Mouse (Mus musculus) 3T3-L1 (cell line): ENCODE results near the gene Tekt3.
A peak's percentile ranks its signal among the peaks of the same experiment; 100 is the strongest.

Experiments used
- DNase-seq: peaks from one replicate; pipeline ENCODE4 v3.0.0-alpha.2; 2015; ENCODE audit warnings: low read depth, low spot score

Gene Tekt3

DNA sequence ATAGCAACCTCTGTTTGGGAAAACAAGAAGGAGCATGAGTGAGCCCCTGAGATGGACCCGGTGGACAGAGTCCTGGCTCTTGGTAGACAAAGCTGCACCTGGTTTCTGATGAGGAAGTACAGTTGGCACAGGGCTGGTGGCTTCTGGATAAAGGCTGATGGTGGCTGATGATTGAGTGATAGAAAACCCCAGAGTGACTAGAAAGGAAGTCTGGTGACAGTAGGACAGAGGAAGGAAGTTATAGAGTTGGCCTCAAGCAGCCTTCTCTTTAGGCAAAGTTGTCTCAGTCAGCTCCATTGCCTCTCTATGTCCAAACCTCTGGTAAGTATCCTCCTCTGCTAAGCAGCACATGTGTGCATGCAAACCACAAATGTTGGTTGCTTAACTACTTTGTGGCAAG is 1.5 kb upstream of the Tekt3 start:
- DNase-seq, result no peak

DNA sequence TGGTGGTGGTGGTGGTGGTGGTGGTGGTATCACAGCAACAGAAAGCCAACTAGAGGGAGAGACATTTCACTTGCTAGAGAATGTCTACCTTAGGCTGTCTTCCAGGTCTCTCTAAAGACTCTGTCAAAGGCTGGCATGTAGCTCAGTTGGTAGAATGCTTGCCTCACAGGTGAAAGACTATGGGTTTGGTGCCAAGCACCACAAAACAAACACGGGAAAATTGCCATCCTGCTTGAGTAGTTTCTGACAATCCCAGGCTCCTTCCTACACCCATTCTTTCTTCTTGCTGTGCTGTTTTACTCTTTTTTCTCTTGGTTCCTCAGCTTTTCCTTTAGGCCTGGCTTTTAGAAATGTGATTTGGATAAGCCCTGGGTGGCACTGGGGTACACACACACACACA is 5.1 kb downstream of the Tekt3 start:
- DNase-seq, result no peak

DNA sequence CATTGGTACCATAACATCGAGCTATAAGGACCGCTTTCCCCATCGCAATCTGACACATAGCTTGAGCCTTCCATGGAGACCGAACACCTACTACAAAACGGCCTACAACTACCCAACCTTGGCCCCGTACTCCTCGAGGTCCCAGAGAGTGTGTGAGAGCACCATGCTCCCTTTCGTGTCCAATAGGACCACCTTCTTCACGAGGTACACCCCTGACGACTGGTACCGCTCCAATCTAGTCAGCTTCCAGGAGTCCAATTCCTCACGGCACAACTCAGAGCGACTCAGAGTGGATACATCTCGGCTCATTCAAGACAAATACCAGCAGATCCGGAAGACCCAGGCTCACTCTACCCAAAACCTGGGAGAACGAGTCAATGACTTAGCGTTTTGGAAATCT is 8.6 kb downstream of the Tekt3 start:
- DNase-seq, result no peak

DNA sequence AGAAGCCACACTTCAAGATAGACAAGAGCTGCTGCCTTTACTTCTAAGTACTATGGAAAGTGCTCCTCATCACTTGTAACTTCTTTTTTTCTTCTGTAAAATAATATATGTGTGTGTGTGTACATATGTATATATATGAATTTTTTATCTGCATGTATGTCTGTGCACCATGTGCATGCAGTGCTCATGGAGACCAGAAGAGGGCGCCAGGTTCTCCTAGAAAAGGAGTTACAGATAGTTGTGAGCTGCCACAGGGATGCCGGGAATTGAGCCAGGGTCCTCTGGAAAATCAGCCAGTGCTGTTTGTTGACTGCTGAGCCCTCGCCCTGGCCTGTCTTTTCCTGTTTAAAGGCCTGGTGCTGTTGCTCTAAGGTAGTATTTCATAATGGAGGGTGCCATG is 23.1 kb downstream of the Tekt3 start:
- no peak for DNase-seq

DNA sequence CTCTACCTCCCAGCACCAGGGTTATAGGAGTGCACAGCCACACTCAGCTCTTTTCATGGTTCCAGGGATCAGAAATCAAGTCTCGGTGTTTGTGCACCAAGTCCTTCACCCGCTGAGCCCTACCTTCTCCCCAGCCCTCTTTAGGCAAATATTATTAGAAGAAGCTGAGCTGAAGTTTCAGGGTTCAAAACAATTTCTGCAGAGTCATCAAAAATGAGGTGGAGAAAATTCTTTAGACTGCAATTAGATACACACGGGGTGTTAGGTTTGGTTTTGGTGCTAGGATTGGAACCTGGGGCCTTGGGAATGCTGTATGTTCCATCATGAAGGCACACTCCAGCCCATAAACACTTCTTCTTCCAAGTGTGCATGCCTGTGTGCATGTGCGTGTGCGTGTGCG is 27.2 kb downstream of the Tekt3 start:
- no peak for DNase-seq

DNA sequence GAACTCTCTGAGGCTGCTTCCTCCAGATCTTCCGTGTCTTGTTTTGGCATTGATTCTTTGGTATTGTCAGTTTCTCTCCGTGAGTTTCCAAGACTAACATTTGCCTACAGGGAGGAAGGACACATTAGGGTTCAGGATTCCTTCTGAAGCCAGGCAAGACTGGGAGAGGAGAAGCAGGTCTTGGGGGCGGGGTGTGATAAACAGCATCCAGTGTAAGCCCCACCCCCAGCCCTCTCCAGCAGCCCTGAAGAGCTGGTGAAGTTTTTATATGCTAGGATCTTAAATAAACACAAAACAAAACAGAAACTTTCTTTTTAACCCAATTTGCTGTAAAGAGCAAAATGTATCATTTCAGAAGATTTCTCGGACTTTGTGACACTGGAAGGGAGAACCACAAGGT is 28.8 kb downstream of the Tekt3 start:
- DNase-seq, result no peak

DNA sequence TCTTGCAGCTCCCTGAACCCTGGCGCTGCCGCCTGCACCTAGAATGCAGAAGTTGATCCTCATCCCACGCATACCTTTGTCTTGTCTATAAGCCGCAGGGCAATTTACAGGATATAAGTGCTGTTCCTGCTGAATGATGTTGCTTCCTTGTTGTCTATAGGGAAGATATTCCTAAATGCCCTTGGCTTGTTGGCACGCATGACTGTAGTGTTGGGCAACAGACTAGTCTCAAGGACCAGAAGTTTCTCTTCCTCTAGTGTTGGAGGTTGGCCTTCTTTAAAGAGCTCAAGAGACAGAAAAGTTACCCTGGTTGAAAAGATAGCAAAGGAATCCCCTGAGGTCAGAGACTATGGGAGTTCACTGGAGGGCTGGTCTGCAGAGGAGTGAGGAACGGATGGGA is 29.5 kb downstream of the Tekt3 start:
- no peak for DNase-seq

DNA sequence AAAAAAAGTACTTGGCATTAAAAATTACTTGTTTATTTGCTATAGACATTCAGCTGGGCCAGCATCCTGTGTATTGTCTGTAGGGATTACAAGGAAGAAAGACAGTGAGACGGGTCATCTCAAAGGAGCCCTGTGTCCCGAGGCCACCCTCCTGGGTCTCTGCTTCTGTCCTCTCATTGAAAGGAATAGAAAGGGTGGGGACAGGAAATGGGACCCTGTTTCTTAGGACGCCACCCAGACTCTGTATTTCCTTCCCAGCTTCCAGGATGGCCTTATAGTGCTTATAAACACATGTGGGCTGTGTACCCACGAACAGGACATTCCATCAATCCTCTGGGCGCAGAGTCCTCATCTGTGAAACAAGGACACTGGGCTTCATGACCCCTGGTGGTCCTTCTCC is 30.8 kb downstream of the Tekt3 start:
- DNase-seq, result no peak

DNA sequence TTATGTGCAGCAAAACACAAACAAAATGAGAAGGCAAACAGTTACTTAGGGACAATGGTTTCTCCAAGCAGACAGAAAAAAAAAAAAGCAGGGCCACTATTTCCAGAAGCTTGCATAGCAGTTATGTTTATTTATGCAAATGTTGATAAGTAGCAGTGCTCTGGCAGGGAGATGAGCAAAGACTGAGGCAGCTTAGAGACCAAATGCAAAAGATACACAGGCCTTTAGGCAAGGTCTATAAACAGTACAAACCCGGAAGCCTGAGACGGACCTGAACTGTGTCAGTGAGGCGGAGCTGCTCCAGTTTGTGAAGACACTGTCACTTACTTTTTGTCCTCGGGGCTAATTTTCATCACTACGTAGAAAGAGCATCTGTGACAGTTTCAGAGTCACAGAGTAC is 32.1 kb downstream of the Tekt3 start:
- DNase-seq, result no peak

DNA sequence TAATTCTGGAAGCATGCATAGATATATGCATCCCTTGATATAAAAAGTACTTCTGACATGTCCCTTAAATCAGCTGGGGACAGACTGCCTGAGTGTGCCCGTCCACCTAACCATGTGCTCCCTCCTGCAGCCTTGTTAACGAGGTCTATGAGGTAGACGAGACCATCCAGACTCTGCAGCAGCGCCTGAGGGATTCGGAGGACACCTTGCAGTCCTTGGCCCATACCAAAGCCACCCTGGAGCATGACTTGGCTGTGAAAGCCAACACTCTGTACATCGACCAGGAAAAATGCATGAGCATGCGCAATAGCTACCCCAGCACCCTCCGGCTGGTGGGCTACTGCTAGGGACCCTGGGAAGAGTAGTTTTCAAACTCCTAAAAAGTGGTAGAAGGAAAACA is 33.0 kb downstream of the Tekt3 start:
- DNase-seq, result no peak

DNA sequence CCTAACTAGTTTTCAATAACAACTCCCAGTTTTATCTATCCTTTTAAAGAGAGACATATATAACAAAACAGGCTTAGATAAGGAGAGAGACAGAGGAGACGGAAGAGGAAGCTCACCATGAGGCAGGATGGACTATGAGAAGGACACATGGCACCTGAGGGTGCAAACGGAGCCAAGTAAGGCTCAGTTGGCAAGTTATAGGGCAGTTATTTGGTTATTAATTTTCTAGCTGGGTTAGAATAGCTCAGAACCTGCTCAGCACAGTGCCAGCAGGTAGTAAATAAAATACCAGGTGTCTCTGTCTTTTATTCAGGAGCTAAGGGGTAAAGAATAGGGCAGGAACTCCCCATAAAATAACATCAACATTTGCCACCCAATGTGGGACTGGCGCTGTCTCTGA is 36.6 kb downstream of the Tekt3 start:
- no peak for DNase-seq

DNA sequence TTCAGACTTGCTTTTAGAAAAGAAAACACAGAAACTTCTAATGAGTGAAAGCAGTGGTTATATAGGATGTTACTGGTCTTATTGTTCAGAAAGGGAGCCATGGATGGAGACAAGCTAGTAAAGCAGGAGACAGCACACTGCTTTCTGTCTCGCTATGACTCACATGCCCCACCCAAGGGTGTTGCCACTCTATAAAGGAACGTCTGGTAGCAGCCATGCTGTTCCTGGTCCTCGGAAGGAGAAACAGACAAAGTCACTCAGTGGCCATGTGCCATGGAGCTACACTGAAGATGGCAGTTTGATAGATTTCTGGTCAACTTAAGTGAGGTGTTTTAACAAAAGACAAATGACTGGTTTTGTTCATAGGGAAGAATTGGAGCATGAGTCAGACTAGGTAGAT is 37.9 kb downstream of the Tekt3 start:
- DNase-seq, result peak; percentile 56

DNA sequence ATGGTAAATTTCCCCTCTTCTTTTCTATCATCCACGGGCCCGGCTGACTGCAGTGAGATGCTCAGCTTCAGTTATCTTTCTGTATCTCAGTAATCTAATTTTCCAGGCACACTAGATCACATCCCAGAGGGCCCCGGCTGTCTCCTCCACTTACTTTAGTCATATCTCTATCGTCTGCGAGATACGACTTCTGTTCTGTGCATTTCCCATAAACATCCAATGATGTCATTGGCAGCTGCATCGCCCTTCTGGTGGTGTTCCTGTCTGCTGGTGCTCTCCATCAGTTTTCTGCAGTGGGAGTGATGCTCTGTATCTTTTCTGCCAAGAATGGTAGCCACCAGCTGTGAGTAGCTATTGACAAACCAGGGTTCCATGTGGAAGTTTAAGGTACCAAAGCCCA is 41.8 kb downstream of the Tekt3 start:
- no peak for DNase-seq

DNA sequence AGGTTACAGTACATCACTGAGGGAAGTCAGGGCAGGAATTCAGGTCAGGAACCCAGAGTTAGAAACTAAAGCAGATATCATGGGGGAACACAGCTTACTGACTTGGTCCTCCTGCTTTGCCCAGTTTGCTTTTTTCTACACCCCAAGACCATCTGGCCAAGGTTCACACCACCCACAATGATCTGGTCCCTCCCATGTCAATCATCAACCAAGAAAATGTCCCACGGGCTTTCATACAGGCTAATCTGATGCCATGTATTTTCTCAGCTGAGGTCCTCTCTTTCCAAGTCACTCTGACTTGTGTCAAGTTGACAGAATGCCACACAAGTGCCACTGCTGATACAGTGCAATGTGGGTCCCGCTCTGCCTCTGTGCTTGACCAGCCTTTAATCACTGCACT is 42.6 kb downstream of the Tekt3 start:
- DNase-seq, result no peak

DNA sequence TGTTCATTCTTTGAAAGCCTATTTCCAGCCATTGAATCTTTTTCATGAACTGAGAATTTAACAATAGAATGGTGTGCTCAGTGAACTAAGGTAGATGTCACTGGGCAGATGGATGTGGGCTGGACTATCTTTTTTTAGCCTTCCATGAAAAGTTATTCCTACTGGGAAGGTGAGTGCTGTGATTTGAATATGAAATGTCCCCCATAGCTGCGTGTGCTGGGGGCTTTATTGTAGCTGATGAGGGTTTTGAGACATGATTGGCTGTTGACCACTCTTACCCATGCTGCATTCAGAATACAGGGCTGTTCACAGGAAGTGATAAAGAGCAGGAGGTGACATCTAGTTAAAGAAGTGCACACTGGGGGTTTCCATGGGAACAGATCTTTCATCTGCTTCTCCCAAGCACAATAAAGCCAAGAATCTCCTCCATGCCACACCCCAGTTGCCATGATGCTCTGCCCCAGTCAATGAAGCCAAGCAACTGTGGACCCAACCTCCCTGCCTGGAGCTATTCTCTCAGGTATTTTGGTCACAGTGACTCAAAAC is 47.8 kb downstream of the Tekt3 start:
- no peak for DNase-seq

DNA sequence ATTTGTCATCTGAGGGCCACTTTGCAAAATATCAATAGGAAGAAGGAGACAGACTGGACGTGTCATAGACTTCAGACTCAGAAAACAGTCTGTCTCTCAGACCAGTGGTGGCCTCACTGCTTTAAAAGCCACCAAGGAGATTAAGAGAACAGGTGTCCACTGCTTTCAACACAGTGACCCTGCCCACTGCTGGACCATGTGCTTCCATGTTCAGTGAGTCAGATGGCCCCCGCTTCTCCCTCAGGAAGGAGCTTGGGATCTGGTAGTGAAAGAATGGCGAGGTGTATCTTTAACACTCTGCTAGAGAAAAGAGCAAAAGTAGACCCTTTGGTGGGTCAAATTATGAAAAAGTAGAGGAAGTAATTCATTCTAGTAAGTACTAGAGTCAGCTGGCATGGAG is 48.9 kb downstream of the Tekt3 start:
- no peak for DNase-seq

DNA sequence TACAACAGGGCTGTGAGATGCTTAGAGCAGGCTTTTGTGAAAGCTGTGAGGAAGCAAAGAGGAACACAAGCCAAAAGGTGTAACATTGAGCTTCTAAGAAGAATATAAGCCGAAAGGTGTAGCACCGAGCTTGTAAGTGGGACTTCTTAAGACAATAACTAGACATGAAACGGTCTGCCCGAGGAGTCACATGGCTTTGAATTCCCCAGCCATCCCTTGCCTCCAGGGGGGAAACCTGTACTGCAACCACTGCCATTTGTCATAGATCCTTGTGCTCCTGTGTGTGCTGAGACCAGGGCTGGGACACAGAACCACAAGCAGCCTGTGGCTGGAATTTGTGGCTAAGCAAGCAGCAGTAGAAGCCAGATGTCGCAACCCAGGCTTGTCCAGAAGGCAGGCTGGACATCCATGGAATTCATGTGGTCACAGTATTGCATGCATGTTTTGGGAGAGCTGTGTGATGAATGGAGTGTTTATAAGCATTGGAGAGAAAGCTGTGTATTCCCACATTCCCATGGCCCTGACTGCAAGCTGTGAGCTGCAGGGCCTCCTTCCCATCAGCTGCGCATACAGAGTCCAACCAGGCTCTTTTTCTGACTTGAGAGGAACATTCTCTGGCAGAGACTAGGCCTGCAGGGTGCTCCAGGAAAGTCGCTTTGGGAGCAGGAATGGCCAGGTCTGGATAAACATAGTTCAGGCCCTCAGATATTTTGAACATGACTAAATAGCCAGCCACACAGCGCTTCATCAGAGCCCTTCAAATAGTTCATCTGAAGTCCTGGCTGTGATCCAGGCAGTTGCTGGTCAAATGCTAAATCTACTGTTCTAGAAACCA is 53.6 kb downstream of the Tekt3 start:
- DNase-seq, result peak; percentile 98

DNA sequence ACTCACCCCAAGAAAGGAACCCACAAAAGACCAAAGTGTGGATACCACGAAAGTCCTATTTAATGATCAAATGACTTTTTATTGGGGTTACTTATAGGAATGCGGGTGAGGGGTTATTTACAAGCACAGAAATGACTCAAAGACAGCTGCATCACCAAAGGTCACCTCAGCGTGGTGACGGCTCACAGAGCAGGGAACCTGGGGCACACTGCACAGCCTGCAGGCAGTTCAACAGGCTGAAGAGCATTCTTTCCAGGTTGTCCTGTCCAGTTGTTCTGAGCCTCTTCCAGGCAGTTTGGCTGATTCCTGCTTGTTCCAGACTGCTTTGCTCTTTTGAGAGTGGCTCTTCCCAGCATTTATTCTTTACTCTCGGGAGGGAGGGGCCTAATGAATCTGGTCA is 55.2 kb downstream of the Tekt3 start:
- no peak for DNase-seq

DNA sequence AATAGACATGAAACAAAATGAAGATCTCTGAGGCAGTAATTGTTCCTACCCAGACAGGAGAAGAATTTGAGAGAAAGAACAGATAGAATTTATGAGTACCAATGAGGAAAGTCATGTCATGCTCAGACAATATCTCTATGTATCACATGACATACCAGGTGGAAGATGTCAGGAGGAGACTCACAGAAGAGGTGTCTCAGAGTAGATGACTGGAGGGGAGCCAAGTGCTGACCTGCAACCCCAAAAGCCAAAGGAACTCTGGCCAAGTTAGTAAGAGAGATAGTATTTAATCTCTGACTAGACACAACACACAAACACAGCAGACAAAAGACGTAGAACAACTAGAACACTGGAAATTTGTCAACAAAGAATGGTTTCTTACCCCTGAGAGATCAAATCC is 55.8 kb downstream of the Tekt3 start:
- DNase-seq, result no peak

DNA sequence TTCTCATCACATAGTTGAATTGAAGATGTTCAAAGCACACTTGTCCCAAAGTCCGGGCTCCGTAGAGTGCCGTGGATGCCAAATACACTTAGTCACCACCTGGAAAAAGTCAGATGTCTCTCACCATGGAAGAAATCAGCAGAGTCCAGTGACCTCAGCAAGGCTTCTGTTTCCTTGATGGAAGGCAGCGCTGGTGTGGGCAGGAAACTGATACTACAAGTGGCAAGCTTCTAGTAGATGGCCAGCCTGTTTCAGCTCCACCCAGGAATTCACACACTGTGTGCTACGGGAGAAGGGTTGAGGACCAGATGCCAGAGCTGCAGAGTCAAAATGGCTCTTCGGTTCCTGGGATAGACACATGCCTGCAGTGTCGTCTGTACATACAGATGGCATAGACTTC is 58.3 kb downstream of the Tekt3 start:
- peak; percentile 45 for DNase-seq

DNA sequence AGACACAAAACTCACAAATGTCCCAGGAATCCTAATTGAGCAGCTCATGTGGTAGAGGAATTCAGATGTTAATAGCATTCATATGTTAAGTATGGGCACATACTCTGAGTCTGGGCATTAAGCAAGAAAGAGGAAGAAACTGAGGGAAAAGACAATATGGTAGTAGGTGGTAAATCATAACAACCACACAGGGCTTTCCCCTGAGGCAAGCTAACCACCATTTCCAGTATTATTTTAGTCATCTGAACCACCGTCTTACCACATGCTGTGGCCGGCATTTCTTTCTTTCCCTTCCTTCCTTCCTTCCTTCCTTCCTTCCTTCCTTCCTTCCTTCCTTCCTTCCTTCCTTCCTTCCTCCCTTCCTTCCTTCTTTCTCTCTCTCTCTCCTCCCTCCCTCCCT is 60.8 kb downstream of the Tekt3 start:
- no peak for DNase-seq

DNA sequence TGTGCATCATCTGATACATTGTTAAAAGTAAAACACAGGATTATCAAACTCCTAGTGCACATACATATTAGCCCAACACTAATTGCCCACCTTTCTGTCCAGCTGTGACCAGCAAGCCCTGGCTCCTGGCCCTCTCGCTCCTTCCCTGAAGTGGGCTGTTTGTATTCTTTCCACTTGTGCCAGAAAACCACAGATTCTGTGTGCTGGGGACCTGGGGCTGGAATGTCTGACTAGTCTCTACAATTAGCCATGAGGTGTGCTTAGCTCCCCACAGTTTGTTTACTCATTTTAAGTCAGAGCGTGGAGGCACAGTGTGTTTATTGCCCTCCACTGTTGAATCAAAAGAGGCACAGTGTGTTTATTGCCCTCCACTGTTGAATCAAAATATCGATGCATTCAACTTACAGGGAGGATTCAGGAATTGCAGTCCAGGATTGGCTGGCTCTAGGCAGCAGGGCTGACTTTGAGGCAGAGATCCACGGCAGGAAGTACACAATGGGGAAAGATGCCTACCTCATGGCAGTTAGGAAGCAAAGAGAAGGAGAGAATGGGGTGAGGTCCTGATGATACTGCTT is 61.4 kb downstream of the Tekt3 start:
- DNase-seq, result no peak

DNA sequence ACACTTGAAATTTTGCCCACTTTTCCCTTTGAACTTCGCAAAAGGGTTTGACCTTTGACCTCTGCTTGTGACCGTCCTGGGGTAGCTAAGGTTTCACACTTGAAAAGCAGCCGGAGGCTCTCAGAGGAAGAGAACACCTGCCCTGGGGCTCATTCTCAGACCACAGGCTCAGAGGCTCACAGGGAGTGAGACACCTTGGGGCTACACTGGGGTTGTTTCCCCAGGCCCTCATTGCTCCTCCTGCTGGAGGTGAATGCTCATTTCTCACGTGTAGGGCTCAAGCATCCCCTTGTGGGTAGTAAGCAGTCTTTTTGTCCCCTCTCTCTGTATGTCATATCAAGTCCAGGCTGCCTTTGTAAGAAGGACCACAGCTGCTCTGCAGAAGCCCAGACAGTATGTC is 62.9 kb downstream of the Tekt3 start:
- DNase-seq, result peak; percentile 29
